Mouse (Mus musculus) macrophage (primary cell): ENCODE data around the gene Csf3. TPM values are rescaled to one million over a fixed set of nuclear protein-coding genes. Genes with fewer than 3 reads are reported as not detected.

ENCODE experiments used
- H3K27ac ChIP-seq: fragments of 350-480 bp; formaldehyde crosslinking; 2 replicates; pipeline ENCODE4 v1.9.0; 2021
- H3K36me3 ChIP-seq: fragments of 350-480 bp; formaldehyde crosslinking; 2 replicates; pipeline ENCODE4 v1.9.0; 2021; ENCODE audit errors: inconsistent target
- H3K4me3 ChIP-seq: fragments of 350-480 bp; formaldehyde crosslinking; 2 replicates; pipeline ENCODE4 v1.9.0; 2021; ENCODE audit errors: inconsistent target
- H3K79me2 ChIP-seq: fragments of 350-480 bp; formaldehyde crosslinking; 2 replicates; pipeline ENCODE4 v1.9.0; 2021; ENCODE audit errors: inconsistent target
- WGBS: methylation state at CpG from one replicate; pipeline ENCODE4 v1.1.7; 2026; ENCODE audit warnings: inconsistent platforms; ENCODE audit not compliant: missing documents; 5-methylcytosine and 5-hydroxymethylcytosine counted together
- polyA plus RNA-seq: library from polyadenylated mRNA; stranded (reverse); fragments of 250-400 nt; gene quantifications from 3 replicates; pipeline ENCODE4 v1.2.4, GENCODE M21; 2018; ENCODE audit warnings: inconsistent platforms

The Csf3 gene
- polyA plus RNA-seq, 1 experiment from 2014 or later: not detected

GRCm38 (mm10) chr11:98743655-98744345 is 42.7 kb downstream of the Csf3 start:
- Histone ChIP-seq H3K79me2 (no peaks in the 10 kb centered on the region; the same call in 1 of the 2 replicates), H3K36me3 (no peaks in the 10 kb centered on the region), H3K4me3 (no peak overlapping the region), H3K27ac (no peak overlapping the region)
- WGBS: 87% methylated on average over 9 of the region's 9 CpGs

GRCm38 (mm10) chr11:98744456-98745019 is 43.5 kb downstream of the Csf3 start:
- no peak overlapping the region for H3K4me3 ChIP-seq
- 76% methylated on average over 7 of the region's 7 CpGs for WGBS
- no peaks in the 10 kb centered on the region for H3K36me3 ChIP-seq
- H3K79me2 ChIP-seq: no peaks in the 10 kb centered on the region; the same call in 1 of the 2 replicates
- no peak overlapping the region for H3K27ac ChIP-seq

GRCm38 (mm10) chr11:98745932-98746853 is 45.1 kb downstream of the Csf3 start:
- Histone ChIP-seq H3K27ac (no peak overlapping the region), H3K79me2 (no peaks in the 10 kb centered on the region; the same call in 1 of the 2 replicates), H3K36me3 (no peaks in the 10 kb centered on the region), H3K4me3 (no peak overlapping the region)
- 82% methylated on average over 12 of the region's 12 CpGs for WGBS

GRCm38 (mm10) chr11:98746855-98747693 is 46.0 kb downstream of the Csf3 start:
- Histone ChIP-seq H3K36me3 (no peaks in the 10 kb centered on the region), H3K79me2 (no peaks in the 10 kb centered on the region; the same call in 1 of the 2 replicates), H3K4me3 (peak overlapping the region; percentile 24), H3K27ac (no peak overlapping the region)
- WGBS: 7% methylated on average over 16 of the region's 19 CpGs

GRCm38 (mm10) chr11:98747804-98748505 is 46.9 kb downstream of the Csf3 start:
- H3K36me3 ChIP-seq: no peaks in the 10 kb centered on the region
- H3K4me3 ChIP-seq: no peak overlapping the region
- no peaks in the 10 kb centered on the region; the same call in 1 of the 2 replicates for H3K79me2 ChIP-seq
- 56% methylated on average over 6 of the region's 6 CpGs for WGBS
- H3K27ac ChIP-seq: no peak overlapping the region

- Histone ChIP-seq H3K36me3 (no peaks in the 10 kb centered on the region), H3K27ac (no peak overlapping the region), H3K79me2 (no peaks in the 10 kb centered on the region; the same call in 1 of the 2 replicates), H3K4me3 (no peak overlapping the region)
- WGBS: 63% methylated on average over 15 of the region's 15 CpGs
These were observed 47.7 kb downstream of the Csf3 start for GRCm38 (mm10) chr11:98748506-98749416.

- no peaks in the 10 kb centered on the region for H3K36me3 ChIP-seq
- WGBS: 93% methylated on average over 3 of the region's 5 CpGs
- H3K27ac ChIP-seq: no peak overlapping the region
- H3K4me3 ChIP-seq: no peak overlapping the region
- no peaks in the 10 kb centered on the region; the same call in 1 of the 2 replicates for H3K79me2 ChIP-seq
These were observed 48.7 kb downstream of the Csf3 start for GRCm38 (mm10) chr11:98749716-98750115.

- 33% methylated on average over 17 of the region's 17 CpGs for WGBS
- Histone ChIP-seq H3K4me3 (no peak overlapping the region), H3K79me2 (no peaks in the 10 kb centered on the region; the same call in 1 of the 2 replicates), H3K27ac (no peak overlapping the region), H3K36me3 (no peaks in the 10 kb centered on the region)
These were observed 49.5 kb downstream of the Csf3 start for GRCm38 (mm10) chr11:98750351-98751201.

GRCm38 (mm10) chr11:98751221-98751782 is 50.2 kb downstream of the Csf3 start:
- Histone ChIP-seq H3K27ac (no peak overlapping the region), H3K4me3 (no peak overlapping the region), H3K36me3 (no peaks in the 10 kb centered on the region), H3K79me2 (no peaks in the 10 kb centered on the region)
- WGBS: 67% methylated on average over 6 of the region's 6 CpGs

- Histone ChIP-seq H3K36me3 (no peaks in the 10 kb centered on the region), H3K27ac (no peak overlapping the region), H3K79me2 (no peaks in the 10 kb centered on the region), H3K4me3 (no peak overlapping the region)
- WGBS: 90% methylated on average over 10 of the region's 10 CpGs
These were observed 51.6 kb downstream of the Csf3 start for GRCm38 (mm10) chr11:98752562-98753140.
